Mouse (Mus musculus) heart, postnatal 36 days (tissue): ENCODE results near the gene Tufm. TPM values are rescaled to one million over a fixed set of nuclear protein-coding genes. Genes with fewer than 3 reads are reported as not detected.
A peak's percentile ranks its signal among the peaks of the same experiment; 100 is the strongest.

Experiments used
- DNase-seq, 2 experiments: peaks; one replicate each; pipeline ENCODE4 v3.0.0; 2021 to 2022
- intact Hi-C: fragments of 180-260 bp; cut with DNase I; formaldehyde crosslinking; loops from one replicate; pipeline ENCODE4 v1.15.1; 2025
- total RNA-seq, 2 experiments: library from RNA; stranded (reverse); gene quantifications; 2 replicates each; pipeline ENCODE4 v1.2.3; 2021

The Tufm gene
- 100 to 1,000 TPM; 287 to 327 TPM for total RNA-seq

DNA sequence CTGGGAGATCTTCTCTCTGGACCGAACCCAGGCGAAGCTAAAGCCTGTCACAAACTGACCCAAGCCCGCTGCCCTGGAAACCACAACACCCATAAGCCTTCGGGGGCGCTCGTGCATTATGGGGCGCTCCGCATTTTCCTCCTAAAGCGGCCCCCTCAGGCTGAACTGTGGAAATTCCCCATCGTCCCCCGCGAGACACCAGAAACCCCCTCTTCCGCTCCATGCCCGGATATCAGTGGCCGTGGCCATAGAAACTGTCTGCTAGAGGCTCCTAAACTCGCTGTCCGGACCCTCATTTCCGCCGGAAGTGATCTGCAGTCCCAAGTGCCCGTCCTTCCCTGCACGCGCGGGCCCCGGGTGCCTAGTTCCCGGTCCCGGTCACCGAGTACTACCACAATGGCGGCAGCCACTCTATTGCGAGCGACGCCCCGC lies at the start of gene Tufm:
Gene Tufm (plus strand): TSS at position 310 of the 432 bp plus-strand sequence.
- intact Hi-C loops: loop anchor here (1.0 to 2.0 kb wide), 2 partner anchors 16 to 80 kb away; partner anchors contain the start of genes Atxn2l and Eif3c
- peak; percentile 91 for DNase-seq

DNA sequence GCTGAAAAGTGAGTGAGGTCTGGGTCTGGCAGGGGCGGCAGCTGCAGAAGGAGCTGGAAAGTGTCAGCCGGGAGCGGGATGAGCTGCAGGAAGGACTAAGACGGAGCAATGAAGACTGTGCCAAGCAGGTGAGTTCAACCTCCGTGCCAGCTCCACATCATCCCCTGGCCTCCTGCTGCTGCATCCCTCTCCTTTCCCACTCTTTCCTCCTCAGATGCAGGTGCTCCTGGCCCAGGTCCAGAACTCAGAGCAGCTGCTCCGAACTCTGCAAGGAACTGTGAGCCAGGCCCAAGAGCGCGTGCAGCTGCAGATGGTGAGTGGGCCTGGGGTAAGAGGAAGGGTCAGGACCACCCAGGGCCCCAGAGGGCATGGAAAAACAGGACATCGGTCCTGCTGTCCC lies 47.0 kb upstream of the Tufm start:
- no peak for DNase-seq

GRCm38 (mm10) chr7:126443997-126444396 lies 43.2 kb upstream of the Tufm start:
- no peak for DNase-seq
- intact Hi-C loops: no loop called here

More for the DNA sequence above, 47.0 kb upstream of the Tufm start:
- intact Hi-C loops: no loop called here

DNA sequence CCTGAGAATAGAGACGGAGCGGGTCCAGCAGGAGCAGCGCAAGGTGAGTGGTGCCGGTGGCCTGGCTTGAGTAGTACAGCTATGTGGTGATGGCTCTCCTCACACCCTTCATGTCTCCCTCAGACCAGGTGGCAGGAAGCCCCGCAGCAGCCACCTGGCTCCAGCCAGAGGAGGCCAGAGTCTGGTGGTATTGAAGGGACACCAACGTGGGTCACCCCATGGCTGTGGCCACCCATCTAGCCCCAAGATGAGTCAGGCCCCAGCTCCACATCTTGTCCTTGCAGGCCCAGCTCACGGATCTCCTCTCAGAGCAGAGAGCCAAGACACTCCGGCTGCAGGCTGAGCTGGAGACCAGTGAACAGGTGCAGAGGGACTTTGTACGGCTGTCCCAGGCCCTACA lies 42.6 kb upstream of the Tufm start:
- no peak for DNase-seq
- intact Hi-C loops: no loop called here

GRCm38 (mm10) chr7:126445104-126445815 lies 41.9 kb upstream of the Tufm start:
- intact Hi-C loops: no loop called here
- DNase-seq: no peak

- DNase-seq: no peak
These were observed 40.9 kb upstream of the Tufm start for GRCm38 (mm10) chr7:126446217-126446616.

GRCm38 (mm10) chr7:126448481-126448880 lies 38.7 kb upstream of the Tufm start:
- DNase-seq: no peak
- intact Hi-C loops: no loop called here

More at GRCm38 (mm10) chr7:126446217-126446616, 40.9 kb upstream of the Tufm start:
- intact Hi-C loops: no loop called here

DNA sequence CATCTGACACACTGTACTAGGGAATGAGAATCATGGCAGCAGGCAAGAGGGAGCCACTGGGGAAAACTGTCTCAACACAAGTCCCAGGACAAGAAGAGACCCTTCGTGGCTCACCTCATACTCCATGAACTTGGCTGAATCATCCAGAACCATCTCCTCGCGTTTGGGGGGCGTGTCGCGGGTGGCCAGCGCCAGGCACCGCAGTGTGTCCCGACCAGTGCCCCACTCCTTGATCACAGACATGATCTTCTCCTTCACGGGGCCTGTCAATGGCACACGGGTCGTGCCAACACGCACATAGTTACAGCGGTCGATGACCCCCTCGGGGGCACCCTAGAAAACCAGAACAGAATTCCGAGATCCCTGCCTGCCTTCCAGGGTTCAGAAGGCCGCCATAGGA lies 37.2 kb upstream of the Tufm start:
- no peak for DNase-seq
- intact Hi-C loops: no loop called here

- DNase-seq: no peak
- intact Hi-C loops: no loop called here
These were observed 36.5 kb upstream of the Tufm start for GRCm38 (mm10) chr7:126450641-126451040.

- intact Hi-C loops: no loop called here
- DNase-seq: no peak
These were observed 34.9 kb upstream of the Tufm start for GRCm38 (mm10) chr7:126452244-126452643.

DNA sequence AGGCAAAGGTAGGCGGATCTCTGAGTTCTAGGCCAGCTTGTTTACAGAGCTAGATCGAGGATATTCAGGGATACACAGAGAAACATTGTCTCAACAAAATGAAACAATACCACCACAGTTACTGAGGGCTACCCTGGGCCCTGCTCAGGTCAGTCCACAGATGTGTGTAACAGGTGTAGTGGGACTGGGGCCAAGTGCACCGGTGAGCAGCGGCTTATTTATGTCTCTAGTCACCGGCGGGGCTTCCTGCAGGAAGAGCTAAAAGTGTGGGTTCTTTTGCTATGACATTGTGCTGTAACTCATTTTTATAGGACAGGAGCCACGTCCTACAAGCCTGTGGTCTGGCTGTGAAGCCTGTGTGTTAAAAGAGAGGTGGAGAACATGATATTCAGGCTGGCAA lies 33.3 kb upstream of the Tufm start:
- no peak for DNase-seq

GRCm38 (mm10) chr7:126455242-126455641 lies 31.9 kb upstream of the Tufm start:
- DNase-seq: no peak
- intact Hi-C loops: no loop called here

More for the DNA sequence above, 33.3 kb upstream of the Tufm start:
- intact Hi-C loops: no loop called here

DNA sequence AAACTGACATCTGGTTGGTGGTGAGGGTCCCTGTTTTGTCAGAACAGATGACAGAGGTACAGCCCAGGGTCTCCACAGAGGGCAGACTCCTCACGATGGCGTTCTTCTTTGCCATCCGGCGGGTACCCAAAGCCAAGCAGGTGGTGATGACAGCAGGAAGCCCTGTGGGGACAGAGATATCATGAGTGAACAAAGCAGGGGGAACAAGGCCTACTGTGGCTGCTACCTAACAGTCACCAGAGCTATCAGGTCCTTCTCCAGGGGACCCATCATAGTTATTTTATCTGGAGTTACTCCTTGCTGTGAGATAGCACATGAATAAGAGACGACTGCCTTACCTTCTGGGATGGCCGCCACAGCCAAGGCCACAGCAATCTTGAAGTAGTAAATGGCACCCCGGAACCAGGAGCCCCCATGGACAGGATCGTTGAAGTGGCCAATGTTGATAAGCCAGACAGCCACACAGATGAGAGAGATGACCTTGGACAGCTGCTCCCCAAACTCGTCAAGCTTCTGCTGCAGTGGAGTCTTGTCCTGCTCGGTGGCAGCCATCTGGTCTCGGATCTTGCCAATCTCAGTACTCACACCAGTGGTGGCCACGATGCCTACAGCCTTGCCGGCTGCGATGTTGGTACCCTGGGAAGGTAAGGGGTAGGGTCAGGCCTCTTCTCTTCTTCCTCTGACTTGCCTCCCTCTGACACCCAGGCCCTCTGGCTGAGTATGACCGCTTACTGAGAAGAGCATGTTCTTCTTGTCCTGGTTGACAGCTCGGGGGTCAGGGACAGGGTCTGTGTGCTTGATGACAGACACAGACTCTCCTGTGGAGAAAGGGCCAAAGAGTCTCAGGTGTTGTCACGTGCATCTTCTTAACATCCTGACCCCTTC lies 30.5 kb upstream of the Tufm start:
- intact Hi-C loops: no loop called here
- no peak for DNase-seq

GRCm38 (mm10) chr7:126458225-126458624 lies 28.9 kb upstream of the Tufm start:
- no peak for DNase-seq
- intact Hi-C loops: no loop called here

- no peak for DNase-seq
These were observed 28.1 kb upstream of the Tufm start for GRCm38 (mm10) chr7:126458844-126459618.

DNA sequence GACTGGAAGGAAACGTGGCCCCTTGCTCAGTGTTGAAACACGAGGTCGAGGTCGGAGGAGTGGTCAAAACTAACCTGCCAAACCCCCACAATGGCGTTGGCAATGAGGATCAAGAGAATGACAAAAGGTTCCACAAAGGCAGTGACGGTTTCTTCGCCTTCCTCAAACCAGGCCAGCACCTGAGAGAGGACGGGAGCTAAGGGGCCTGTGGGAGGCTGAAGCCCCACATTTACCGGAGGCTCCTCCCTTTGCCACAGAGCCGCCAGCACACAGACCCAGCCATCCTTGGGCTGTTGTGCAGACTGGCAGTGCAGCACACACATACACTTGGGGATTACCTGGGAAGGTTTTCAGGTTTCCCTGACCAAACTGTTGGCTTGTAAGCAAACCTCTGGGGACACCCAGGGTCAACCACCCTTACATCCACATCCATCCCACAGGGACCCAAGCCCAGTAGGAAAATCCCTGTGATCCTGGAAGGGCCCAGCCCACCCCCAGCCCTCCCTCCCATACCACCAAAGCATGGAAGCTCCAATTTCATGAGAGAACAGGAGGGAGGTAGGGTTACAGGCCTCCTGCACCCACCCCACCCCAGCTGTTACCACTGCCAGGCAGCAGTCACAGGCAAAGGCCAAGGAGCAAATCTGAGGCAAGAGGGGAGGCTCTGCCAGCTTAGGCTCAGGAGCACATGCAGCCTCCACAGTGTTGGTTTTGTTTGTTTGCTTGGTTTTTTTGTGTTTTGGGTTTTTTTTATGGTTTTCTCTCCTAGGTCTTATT lies 26.4 kb upstream of the Tufm start:
- intact Hi-C loops: no loop called here
- DNase-seq: no peak

More at GRCm38 (mm10) chr7:126458844-126459618, 28.1 kb upstream of the Tufm start:
- intact Hi-C loops: no loop called here

GRCm38 (mm10) chr7:126461626-126462025 lies 25.5 kb upstream of the Tufm start:
- intact Hi-C loops: no loop called here
- DNase-seq: no peak

GRCm38 (mm10) chr7:126463004-126463403 lies 24.2 kb upstream of the Tufm start, which contains the start of gene Atp2a1:
Gene Atp2a1, minus strand, starts transcription at chr7:126463108.
- no peak for DNase-seq
- intact Hi-C loops: no loop called here

DNA sequence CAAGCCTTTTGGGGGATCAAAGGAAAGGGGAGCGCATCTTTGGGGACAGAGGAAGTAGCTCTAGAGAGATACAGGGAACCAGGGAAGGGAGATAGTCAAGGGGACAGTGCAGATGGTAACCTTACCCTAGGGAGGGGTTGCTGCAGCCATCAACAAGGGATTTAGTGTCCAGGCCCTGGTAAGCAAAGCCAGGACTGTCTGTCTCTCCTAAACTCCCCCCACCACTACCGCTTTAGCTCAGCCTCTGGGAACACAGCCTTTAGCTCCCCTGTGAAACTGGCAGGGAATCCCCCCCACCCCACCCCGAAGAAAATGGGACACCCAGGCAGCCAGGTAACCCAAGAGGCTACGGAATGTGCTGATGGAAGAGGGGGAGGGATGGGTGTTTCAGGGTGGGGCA lies 23.6 kb upstream of the Tufm start:
- intact Hi-C loops: no loop called here
- DNase-seq: no peak

DNA sequence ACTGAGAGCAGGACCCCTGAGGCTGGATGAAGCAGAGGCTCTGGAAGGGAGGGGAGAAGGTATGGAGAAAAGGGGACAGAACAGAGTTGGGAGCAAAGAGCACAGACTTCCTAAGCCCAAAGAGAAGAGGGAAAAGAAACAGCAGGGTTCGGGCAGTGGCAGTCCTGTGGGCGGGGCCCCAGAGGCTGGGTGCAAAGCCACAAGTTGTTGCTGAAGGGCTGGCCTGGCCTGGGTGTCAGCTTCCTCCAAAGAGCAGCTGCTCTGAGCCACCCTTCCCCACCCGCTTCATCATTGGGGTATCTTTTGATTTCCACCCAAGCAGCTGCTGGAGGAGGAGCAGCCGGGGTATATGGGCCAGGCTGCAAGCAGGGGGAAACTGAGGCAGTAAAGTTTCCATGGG lies 23.0 kb upstream of the Tufm start:
- intact Hi-C loops: no loop called here
- DNase-seq: no peak
